Mouse (Mus musculus): ENCODE measurements at regions not wholly inside any gene's neighbourhood (a gene's known extent, or its start where the extent isn't known, plus 50 kb on each side); places are given as distances from the start of the nearest gene placed in this dataset.

- TF ChIP-seq POLR2A (IDR thresholded peaks at IDR 0.05; ENCODE audit: insufficient read depth, low read depth, low read length) (no peak), CTCF (IDR thresholded peaks at IDR 0.05; ENCODE audit: insufficient read depth, low read depth, low read length) (no peak)
- 92% methylated on average over 7 of the region's 7 CpGs for WGBS
Observed at GRCm38 (mm10) chr6:135433753-135434152, 71.4 kb downstream of the Emp1 start.

GRCm38 (mm10) chr6:135436315-135436714, 74.0 kb downstream of the Emp1 start:
- no peak overlapping the region for H3K4me3 ChIP-seq (ENCODE audit: insufficient read depth, low read depth, low read length)
- TF ChIP-seq CTCF (IDR thresholded peaks at IDR 0.05; ENCODE audit: insufficient read depth, low read depth, low read length) (no peak), POLR2A (IDR thresholded peaks at IDR 0.05; ENCODE audit: insufficient read depth, low read depth, low read length) (no peak)
- no peak overlapping the region for H3K27ac ChIP-seq (ENCODE audit: insufficient read depth, low read depth, low read length)
- H3K4me1 ChIP-seq (ENCODE audit: control insufficient read depth, insufficient read depth, low read length): peaks cover 6% of the 10 kb centered on the region
- WGBS: 46% methylated on average over 4 of the region's 4 CpGs

More at GRCm38 (mm10) chr6:135433753-135434152, 71.4 kb downstream of the Emp1 start:
- H3K4me3 ChIP-seq (ENCODE audit: insufficient read depth, low read depth, low read length): no peak overlapping the region
- no peak overlapping the region for H3K27ac ChIP-seq (ENCODE audit: insufficient read depth, low read depth, low read length)
- H3K4me1 ChIP-seq (ENCODE audit: control insufficient read depth, insufficient read depth, low read length): peaks cover 2% of the 10 kb centered on the region; the same call in 1 of the 2 replicates

GRCm38 (mm10) chr6:135438271-135438670, 75.9 kb downstream of the Emp1 start:
- 92% methylated on average over 3 of the region's 3 CpGs for WGBS
- no peak overlapping the region for H3K27ac ChIP-seq (ENCODE audit: insufficient read depth, low read depth, low read length)
- peaks cover 11% of the 10 kb centered on the region for H3K4me1 ChIP-seq (ENCODE audit: control insufficient read depth, insufficient read depth, low read length)
- TF ChIP-seq CTCF (IDR thresholded peaks at IDR 0.05; ENCODE audit: insufficient read depth, low read depth, low read length) (no peak), POLR2A (IDR thresholded peaks at IDR 0.05; ENCODE audit: insufficient read depth, low read depth, low read length) (no peak)
- no peak overlapping the region for H3K4me3 ChIP-seq (ENCODE audit: insufficient read depth, low read depth, low read length)

- WGBS: 34% methylated on average over 11 of the region's 11 CpGs
- TF ChIP-seq POLR2A (IDR thresholded peaks at IDR 0.05; ENCODE audit: insufficient read depth, low read depth, low read length) (no peak), CTCF (IDR thresholded peaks at IDR 0.05; ENCODE audit: insufficient read depth, low read depth, low read length) (no peak)
- Histone ChIP-seq H3K27ac (ENCODE audit: insufficient read depth, low read depth, low read length) (peak overlapping the region; percentile 54; the same call in 1 of the 2 replicates), H3K4me1 (ENCODE audit: control insufficient read depth, insufficient read depth, low read length) (peaks cover 20% of the 10 kb centered on the region), H3K4me3 (ENCODE audit: insufficient read depth, low read depth, low read length) (no peak overlapping the region)
Observed at GRCm38 (mm10) chr6:135441126-135441871, 79.0 kb downstream of the Emp1 start.

GRCm38 (mm10) chr6:135444661-135445060, 82.3 kb downstream of the Emp1 start:
- H3K4me1 ChIP-seq (ENCODE audit: control insufficient read depth, insufficient read depth, low read length): peaks cover 20% of the 10 kb centered on the region
- H3K4me3 ChIP-seq (ENCODE audit: insufficient read depth, low read depth, low read length): no peak overlapping the region
- 2% methylated on average over 11 of the region's 11 CpGs for WGBS
- peak overlapping the region; percentile 85 for H3K27ac ChIP-seq (ENCODE audit: insufficient read depth, low read depth, low read length)
- peak; percentile 98 for TF ChIP-seq CTCF (IDR thresholded peaks at IDR 0.05; ENCODE audit: insufficient read depth, low read depth, low read length)
- no peak for TF ChIP-seq POLR2A (IDR thresholded peaks at IDR 0.05; ENCODE audit: insufficient read depth, low read depth, low read length)

- peaks cover 20% of the 10 kb centered on the region for H3K4me1 ChIP-seq (ENCODE audit: control insufficient read depth, insufficient read depth, low read length)
- 18% methylated on average over 8 of the region's 8 CpGs for WGBS
- TF ChIP-seq CTCF (IDR thresholded peaks at IDR 0.05; ENCODE audit: insufficient read depth, low read depth, low read length) (no peak), POLR2A (IDR thresholded peaks at IDR 0.05; ENCODE audit: insufficient read depth, low read depth, low read length) (no peak)
- H3K4me3 ChIP-seq (ENCODE audit: insufficient read depth, low read depth, low read length): no peak overlapping the region
- peak overlapping the region; percentile 85 for H3K27ac ChIP-seq (ENCODE audit: insufficient read depth, low read depth, low read length)
Observed at GRCm38 (mm10) chr6:135445070-135445469, 82.7 kb downstream of the Emp1 start.

GRCm38 (mm10) chr6:135447801-135448200, 85.5 kb downstream of the Emp1 start:
- Histone ChIP-seq H3K4me1 (ENCODE audit: control insufficient read depth, insufficient read depth, low read length) (peaks cover 18% of the 10 kb centered on the region), H3K4me3 (ENCODE audit: insufficient read depth, low read depth, low read length) (no peak overlapping the region), H3K27ac (ENCODE audit: insufficient read depth, low read depth, low read length) (no peak overlapping the region)
- TF ChIP-seq POLR2A (IDR thresholded peaks at IDR 0.05; ENCODE audit: insufficient read depth, low read depth, low read length) (no peak), CTCF (IDR thresholded peaks at IDR 0.05; ENCODE audit: insufficient read depth, low read depth, low read length) (no peak)
- WGBS: 76% methylated on average over 2 of the region's 2 CpGs

GRCm38 (mm10) chr6:135449228-135449627, 86.9 kb downstream of the Emp1 start:
- H3K4me1 ChIP-seq (ENCODE audit: control insufficient read depth, insufficient read depth, low read length): peaks cover 14% of the 10 kb centered on the region
- TF ChIP-seq CTCF (IDR thresholded peaks at IDR 0.05; ENCODE audit: insufficient read depth, low read depth, low read length) (no peak), POLR2A (IDR thresholded peaks at IDR 0.05; ENCODE audit: insufficient read depth, low read depth, low read length) (no peak)
- 80% methylated on average over 5 of the region's 5 CpGs for WGBS
- H3K27ac ChIP-seq (ENCODE audit: insufficient read depth, low read depth, low read length): no peak overlapping the region
- no peak overlapping the region for H3K4me3 ChIP-seq (ENCODE audit: insufficient read depth, low read depth, low read length)

GRCm38 (mm10) chr6:135450573-135450972, 88.2 kb downstream of the Emp1 start:
- TF ChIP-seq POLR2A (IDR thresholded peaks at IDR 0.05; ENCODE audit: insufficient read depth, low read depth, low read length) (no peak), CTCF (IDR thresholded peaks at IDR 0.05; ENCODE audit: insufficient read depth, low read depth, low read length) (no peak)
- WGBS: 86% methylated on average over 7 of the region's 7 CpGs
- Histone ChIP-seq H3K27ac (ENCODE audit: insufficient read depth, low read depth, low read length) (no peak overlapping the region), H3K4me3 (ENCODE audit: insufficient read depth, low read depth, low read length) (no peak overlapping the region), H3K4me1 (ENCODE audit: control insufficient read depth, insufficient read depth, low read length) (peaks cover 5% of the 10 kb centered on the region; the same call in 1 of the 2 replicates)
